Mouse (Mus musculus): ENCODE measurements around the gene Tmem259. TPM values are rescaled to one million over a fixed set of nuclear protein-coding genes. Genes with fewer than 3 reads are reported as not detected.

Tmem259 gene
- total and polyA plus RNA-seq, 3 experiments = 62.0 to 150 TPM; not detected in 1

- peaks cover 2 to 20% of the 10 kb centered on the region in 2 experiments; a peak in 3 of 4 replicates for H3K36me3 ChIP-seq (ENCODE audit: control insufficient read depth in 1 of 2, insufficient read depth in 2 of 2, low read length in 2 of 2)
Measured at GRCm38 (mm10) chr10:80025044-80025347, 40.9 kb upstream of the Tmem259 start.

GRCm38 (mm10) chr10:80024229-80025043, 40.3 kb upstream of the Tmem259 start:
- 0 out of 4 replicates have a peak overlapping the region, but pooled peaks of 1 of the 2 experiments have one; percentile 16 for H3K4me3 ChIP-seq (ENCODE audit: control insufficient read depth in 1 of 2, insufficient read depth in 1 of 2, low read depth in 2 of 2, low read length in 2 of 2)
- peak; percentile 74 for DNase-seq (ENCODE audit: low read depth, low spot score)

More at GRCm38 (mm10) chr10:80025044-80025347, 40.9 kb upstream of the Tmem259 start:
- Histone ChIP-seq H3K27me3 (ENCODE audit: control insufficient read depth in 1 of 2, insufficient read depth in 2 of 2, low read length in 2 of 2) (no peaks in the 10 kb centered on the region), H3K4me3 (ENCODE audit: control insufficient read depth in 1 of 2, insufficient read depth in 1 of 2, low read depth in 2 of 2, low read length in 2 of 2) (no peak overlapping the region), H3K4me1 (ENCODE audit: control insufficient read depth in 1 of 2, insufficient read depth in 2 of 2, low read length in 2 of 2) (peaks cover 2 to 23% of the 10 kb centered on the region in 2 experiments; a peak in 3 of 4 replicates), H3K27ac (ENCODE audit: control insufficient read depth, low read depth, low read length) (peak overlapping the region; percentile 74; the same call in 1 of the 2 replicates), H3K9me3 (replicated peaks; ENCODE audit: insufficient read depth, low read length) (no peaks in the 10 kb centered on the region), H3K9ac (ENCODE audit: control insufficient read depth, low read depth, low read length, poor library complexity, severe bottlenecking) (no peak overlapping the region), H3K79me2 (ENCODE audit: control insufficient read depth, insufficient read depth, low read length, poor library complexity) (no peaks in the 10 kb centered on the region)
- DNase-seq (ENCODE audit: low read depth, low spot score) = no peak
- no peak for TF ChIP-seq MYC (IDR thresholded peaks at IDR 0.05; ENCODE audit: low read depth, low read length)
- no peak for TF ChIP-seq UBTF (IDR thresholded peaks at IDR 0.05; ENCODE audit: borderline replicate concordance, insufficient read depth, low read depth, low read length)
- no peak for TF ChIP-seq JUND (IDR thresholded peaks at IDR 0.05; ENCODE audit: low read depth, low read length)
- TF ChIP-seq SMC3 (IDR thresholded peaks at IDR 0.05; ENCODE audit: low read depth, low read length) = no peak
- no peak for TF ChIP-seq MAZ (IDR thresholded peaks at IDR 0.05; ENCODE audit: low read depth, low read length)
- TF ChIP-seq USF2 (IDR thresholded peaks at IDR 0.05; ENCODE audit: borderline replicate concordance in 1 of 2, insufficient read depth in 1 of 2, low read depth in 1 of 2, low read length in 2 of 2) = no peak

More at GRCm38 (mm10) chr10:80024229-80025043, 40.3 kb upstream of the Tmem259 start:
- peak overlapping the region; percentile 51 for H3K9ac ChIP-seq (ENCODE audit: control insufficient read depth, low read depth, low read length, poor library complexity, severe bottlenecking)
- H3K36me3 ChIP-seq (ENCODE audit: control insufficient read depth in 1 of 2, insufficient read depth in 2 of 2, low read length in 2 of 2) = peaks cover 2 to 20% of the 10 kb centered on the region in 2 experiments; a peak in 3 of 4 replicates
- H3K27ac ChIP-seq (ENCODE audit: control insufficient read depth, low read depth, low read length) = peak overlapping the region; percentile 74
- no peak for TF ChIP-seq MYB (IDR thresholded peaks at IDR 0.05; ENCODE audit: low read depth, low read length)
- TF ChIP-seq ETS1 (IDR thresholded peaks at IDR 0.05; ENCODE audit: low read depth, low read length) = no peak
- TF ChIP-seq SMC3 (IDR thresholded peaks at IDR 0.05; ENCODE audit: low read depth, low read length) = no peak
- no peak for TF ChIP-seq POLR2AphosphoS2 (IDR thresholded peaks at IDR 0.05; ENCODE audit: low read length)
- TF ChIP-seq MAZ (IDR thresholded peaks at IDR 0.05; ENCODE audit: low read depth, low read length) = no peak
- no peak for TF ChIP-seq USF2 (IDR thresholded peaks at IDR 0.05; ENCODE audit: borderline replicate concordance in 1 of 2, insufficient read depth in 1 of 2, low read depth in 1 of 2, low read length in 2 of 2)
- TF ChIP-seq GATA1 (IDR thresholded peaks at IDR 0.05; ENCODE audit: low read depth, low read length) = no peak
- TF ChIP-seq HCFC1 (IDR thresholded peaks at IDR 0.05; ENCODE audit: low read depth, low read length) = no peak
- peak; percentile 23; the same call in 1 of the 2 replicates for TF ChIP-seq SIN3A (IDR thresholded peaks at IDR 0.05; ENCODE audit: low read length)
- 0 out of 4 replicates have a peak, but pooled peaks of 1 of the 2 experiments have one; percentile 28 for TF ChIP-seq POLR2A (IDR thresholded peaks at IDR 0.05; ENCODE audit: control insufficient read depth in 1 of 2, insufficient read depth in 1 of 2, low read depth in 1 of 2, low read length in 2 of 2, poor library complexity in 1 of 2)
- TF ChIP-seq ELF1 (IDR thresholded peaks at IDR 0.05; ENCODE audit: low read depth, low read length) = 0 out of 2 replicates have a peak, but pooled peaks have one; percentile 0
- TF ChIP-seq ZKSCAN1 (IDR thresholded peaks at IDR 0.05; ENCODE audit: low read depth, low read length) = no peak
- 0 out of 2 replicates have a peak, but pooled peaks have one; percentile 12 for TF ChIP-seq TBP (IDR thresholded peaks at IDR 0.05; ENCODE audit: low read depth, low read length)
- TF ChIP-seq ZMIZ1 (IDR thresholded peaks at IDR 0.05; ENCODE audit: low read depth, low read length) = no peak
- no peak for TF ChIP-seq MXI1 (IDR thresholded peaks at IDR 0.05; ENCODE audit: low read depth, low read length)
- peaks cover 2 to 23% of the 10 kb centered on the region in 2 experiments; a peak in 3 of 4 replicates for H3K4me1 ChIP-seq (ENCODE audit: control insufficient read depth in 1 of 2, insufficient read depth in 2 of 2, low read length in 2 of 2)
- H3K9me3 ChIP-seq (replicated peaks; ENCODE audit: insufficient read depth, low read length) = no peaks in the 10 kb centered on the region
- H3K27me3 ChIP-seq (ENCODE audit: control insufficient read depth in 1 of 2, insufficient read depth in 2 of 2, low read length in 2 of 2) = no peaks in the 10 kb centered on the region
- no peaks in the 10 kb centered on the region for H3K79me2 ChIP-seq (ENCODE audit: control insufficient read depth, insufficient read depth, low read length, poor library complexity)
